Mouse (Mus musculus): ENCODE results near the gene Nfia.
A peak's percentile ranks its signal among the peaks of the same experiment; 100 is the strongest.

Nfia gene

DNA sequence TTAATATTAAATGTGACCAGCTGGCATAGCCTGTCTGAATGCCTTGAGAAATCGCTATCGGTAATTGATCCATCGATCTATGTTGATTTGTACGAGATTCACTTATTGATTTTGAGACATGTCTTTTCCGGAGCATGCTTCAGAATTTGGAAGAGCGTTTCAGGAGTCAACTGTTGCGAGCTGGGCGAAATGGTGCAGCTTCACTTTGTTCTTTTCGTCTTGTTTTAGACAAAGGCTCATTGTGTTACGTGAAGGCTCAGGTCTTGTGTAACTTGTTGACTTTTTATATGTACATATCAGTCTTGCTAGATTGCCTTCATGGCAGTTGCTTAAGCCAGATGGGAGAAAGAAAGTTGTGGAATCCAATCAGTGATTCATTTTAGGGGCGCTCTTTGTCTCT, 11.7 kb downstream of the Nfia start:
- no peak for DNase-seq

DNA sequence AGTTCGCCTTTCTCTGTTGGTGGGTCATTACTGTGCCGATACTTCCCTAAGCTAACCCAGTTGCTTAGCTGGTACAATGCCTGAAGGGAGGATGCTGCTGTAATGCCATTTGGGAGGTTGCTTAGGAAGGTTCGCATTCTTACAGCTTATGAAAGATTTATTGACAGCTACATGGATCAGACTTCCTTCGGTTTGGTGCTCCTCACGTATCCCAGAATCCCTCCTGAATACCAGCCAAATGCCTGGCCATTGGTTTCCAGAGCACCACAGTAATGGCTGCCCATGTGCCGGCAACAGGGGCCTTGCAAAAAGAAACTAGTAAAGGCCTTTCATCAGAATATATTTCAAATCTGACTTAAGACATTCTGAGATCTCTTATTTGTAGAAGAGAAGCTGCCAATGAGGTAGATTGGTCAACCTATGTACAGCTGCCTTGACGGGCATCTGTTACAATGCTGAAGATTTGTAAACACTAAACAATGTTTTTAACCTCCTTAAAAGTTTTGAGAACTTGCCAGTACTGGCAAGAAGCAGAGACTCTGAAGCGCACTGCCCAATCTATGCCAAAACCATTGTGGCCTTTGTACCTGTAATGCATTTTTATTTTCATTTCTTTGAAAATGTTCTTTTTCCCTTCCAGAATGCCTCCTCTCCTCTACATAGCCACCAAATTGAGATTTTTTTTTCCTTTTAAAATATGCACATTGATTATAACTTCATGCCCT, 13.2 kb downstream of the Nfia start:
- DNase-seq: no peak

- no peak for DNase-seq
Observed at GRCm38 (mm10) chr4:97786571-97786970, 14.0 kb downstream of the Nfia start.

GRCm38 (mm10) chr4:97787515-97787914, 15.0 kb downstream of the Nfia start:
- DNase-seq: no peak

DNA sequence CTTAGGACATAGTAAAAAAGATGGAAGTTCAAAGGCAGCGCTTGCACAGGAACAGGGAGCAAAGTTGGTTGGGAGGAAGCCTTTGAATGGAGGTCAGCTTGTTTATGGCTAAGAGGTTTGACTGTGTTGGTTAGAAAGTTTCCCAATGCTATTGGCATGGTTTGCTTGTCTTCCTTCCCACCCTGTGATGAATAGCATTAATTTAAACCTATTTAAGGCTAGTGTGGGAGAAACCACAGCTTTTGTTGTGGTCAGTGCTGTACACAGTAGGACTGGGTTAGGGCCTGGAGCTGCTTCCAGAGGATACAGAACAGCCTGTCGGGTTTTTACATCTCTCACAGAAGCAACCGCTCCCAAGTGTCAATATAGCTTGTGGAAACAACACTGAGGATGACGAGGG, 16.0 kb downstream of the Nfia start:
- no peak for DNase-seq

DNA sequence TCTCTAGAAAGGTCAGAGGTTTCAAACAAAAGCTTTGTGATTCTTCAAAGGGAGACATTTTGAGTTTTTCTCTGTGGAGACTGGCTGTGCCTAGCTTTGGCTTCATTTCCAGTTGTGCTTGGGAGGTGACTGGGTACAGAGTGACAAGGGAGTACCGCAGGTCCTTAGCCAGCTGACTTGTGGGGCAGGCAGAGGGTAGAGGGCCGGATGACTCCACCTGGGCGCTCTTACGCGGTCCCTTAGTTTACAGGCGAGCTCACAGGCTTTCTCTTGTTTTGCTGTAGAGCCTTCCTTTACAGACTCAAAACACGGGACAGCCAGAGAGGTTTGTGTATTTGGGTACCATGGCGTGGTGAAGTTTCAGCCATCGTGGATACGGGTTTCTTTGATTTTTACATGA, 21.4 kb downstream of the Nfia start:
- DNase-seq: no peak

- no peak for DNase-seq
Observed at GRCm38 (mm10) chr4:97794865-97795264, 22.3 kb downstream of the Nfia start.

DNA sequence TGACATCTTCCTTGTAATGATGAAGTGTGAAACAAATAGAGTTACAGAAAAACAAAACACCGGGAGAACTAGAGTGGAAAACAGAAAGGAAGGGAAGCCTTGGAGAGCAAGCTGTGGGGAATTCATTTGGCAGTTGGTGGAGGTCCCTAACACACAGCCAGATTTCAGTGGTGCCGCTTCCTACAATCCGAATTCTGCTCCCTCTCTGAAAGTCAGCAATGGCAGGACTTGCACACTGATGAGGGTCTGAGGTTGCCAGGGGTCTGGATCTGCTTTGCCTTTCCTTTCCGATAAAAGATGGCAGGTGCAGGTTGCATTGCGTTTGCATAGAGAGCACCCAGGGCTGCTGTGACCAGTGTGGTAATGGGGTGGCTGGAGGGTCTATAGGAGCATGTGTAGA, 23.4 kb downstream of the Nfia start:
- DNase-seq: no peak

- no peak for DNase-seq
Observed at GRCm38 (mm10) chr4:97796505-97796904, 24.0 kb downstream of the Nfia start.

DNA sequence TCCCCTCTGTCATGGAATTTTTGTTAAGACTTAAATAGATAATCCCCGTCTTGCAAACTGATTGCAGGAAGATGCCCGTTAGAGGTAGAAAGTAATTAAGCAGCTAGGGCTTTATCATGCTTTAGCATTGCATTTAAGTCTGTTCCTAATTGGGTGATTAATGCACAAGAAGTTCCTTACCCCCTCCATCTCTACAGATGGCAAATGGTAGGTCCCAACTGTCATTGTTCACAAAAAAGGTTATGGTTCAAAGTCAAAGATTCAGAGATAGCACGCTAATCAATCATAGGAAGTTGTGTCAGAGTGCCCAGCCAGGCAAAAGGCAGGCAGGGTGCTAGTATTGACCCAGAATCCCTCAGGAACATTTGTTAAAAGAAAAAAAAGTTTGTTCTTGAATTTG, 31.3 kb downstream of the Nfia start:
- DNase-seq: peak; percentile 57

- DNase-seq: no peak
Observed at GRCm38 (mm10) chr4:97804638-97805037, 32.1 kb downstream of the Nfia start.

DNA sequence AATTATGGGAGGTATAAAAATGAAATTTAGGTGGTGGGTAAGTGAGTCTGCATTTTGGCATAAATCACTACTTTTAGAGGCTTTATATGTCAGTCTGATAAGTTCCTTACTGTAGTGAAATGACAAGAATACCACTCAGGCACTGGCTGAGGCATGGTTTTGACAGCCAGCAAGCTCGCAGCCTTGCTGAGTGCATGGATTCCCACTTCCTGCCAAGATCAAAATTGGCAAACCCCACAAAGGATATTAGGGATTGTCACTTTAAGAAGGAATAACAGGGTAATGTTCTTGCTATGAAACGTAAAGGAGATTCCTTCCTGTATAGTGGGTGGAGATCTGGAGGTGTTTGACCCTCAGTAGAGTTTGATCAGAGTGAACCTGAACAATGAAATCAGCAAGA, 32.7 kb downstream of the Nfia start:
- DNase-seq: no peak

GRCm38 (mm10) chr4:97805896-97806808, 33.6 kb downstream of the Nfia start:
- no peak for DNase-seq

- no peak for DNase-seq
Observed at GRCm38 (mm10) chr4:97806924-97807323, 34.4 kb downstream of the Nfia start.

- no peak for DNase-seq
Observed at GRCm38 (mm10) chr4:97808885-97809284, 36.4 kb downstream of the Nfia start.

DNA sequence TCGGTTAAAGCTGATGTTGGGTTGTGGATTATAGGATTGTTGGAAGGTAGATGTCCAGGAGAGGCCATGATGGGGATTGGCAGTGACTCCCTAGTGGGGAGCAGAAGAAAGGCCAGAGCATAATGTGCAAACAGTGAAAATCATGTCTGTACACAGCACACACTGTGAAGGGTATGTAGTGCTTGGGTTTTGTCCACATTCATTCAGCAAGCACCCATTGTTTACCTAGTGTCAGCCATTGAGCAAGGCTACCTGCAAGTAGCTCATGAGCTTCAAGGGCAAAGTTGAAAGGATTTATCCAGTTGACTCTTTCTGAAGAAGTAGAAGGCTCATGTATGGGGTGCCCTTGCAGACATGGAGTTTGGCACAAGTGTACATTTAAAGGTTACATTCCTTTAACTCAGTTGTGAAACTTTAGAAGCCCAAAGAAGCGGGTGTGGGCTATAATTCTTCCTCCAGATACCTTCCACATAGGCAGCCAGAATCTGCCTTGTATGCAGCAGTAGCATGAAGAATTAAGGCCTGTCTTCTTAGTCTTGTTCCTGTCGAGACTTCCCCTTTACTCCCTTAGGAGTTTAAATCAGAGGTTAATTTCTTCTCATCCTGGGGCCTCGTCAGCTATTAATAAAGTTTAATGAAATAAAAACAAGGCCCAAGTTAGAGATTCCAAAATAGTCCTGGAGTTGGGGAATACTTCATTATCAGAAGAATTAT, 37.2 kb downstream of the Nfia start:
- DNase-seq: no peak

DNA sequence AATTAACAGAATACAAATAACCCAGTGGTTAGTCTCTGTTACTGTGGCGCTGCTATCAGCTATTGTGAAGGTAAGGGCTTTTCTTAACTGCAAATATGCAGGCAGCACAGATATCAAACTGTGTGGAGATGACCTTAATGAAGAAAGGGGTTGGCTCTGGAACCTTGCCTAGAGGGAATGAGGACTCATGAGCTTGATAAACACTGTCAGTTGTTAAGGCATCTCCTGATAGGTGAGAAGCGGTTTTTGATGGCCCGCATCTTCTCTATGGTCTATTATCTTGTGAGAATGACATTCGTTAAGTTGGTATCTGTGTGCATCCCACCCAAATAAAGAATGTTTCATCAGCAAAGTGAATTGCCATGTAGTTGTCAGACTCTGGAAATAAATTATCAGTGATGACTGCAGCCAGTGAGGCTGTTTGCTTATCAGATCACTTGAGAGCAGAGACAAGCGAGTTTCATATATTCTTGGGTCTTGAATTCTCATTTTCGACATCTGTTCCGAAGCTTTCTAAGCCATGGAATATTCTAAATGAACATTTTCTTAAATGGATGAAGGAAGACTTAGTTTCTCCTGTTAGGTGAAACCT, 37.9 kb downstream of the Nfia start:
- DNase-seq: peak; percentile 22

- no peak for DNase-seq
Observed at GRCm38 (mm10) chr4:97813035-97813434, 40.5 kb downstream of the Nfia start.

GRCm38 (mm10) chr4:97813996-97814395, 41.5 kb downstream of the Nfia start:
- DNase-seq: no peak

GRCm38 (mm10) chr4:97814515-97814914, 42.0 kb downstream of the Nfia start:
- no peak for DNase-seq

- no peak for DNase-seq
Observed at GRCm38 (mm10) chr4:97816001-97816400, 43.5 kb downstream of the Nfia start.

DNA sequence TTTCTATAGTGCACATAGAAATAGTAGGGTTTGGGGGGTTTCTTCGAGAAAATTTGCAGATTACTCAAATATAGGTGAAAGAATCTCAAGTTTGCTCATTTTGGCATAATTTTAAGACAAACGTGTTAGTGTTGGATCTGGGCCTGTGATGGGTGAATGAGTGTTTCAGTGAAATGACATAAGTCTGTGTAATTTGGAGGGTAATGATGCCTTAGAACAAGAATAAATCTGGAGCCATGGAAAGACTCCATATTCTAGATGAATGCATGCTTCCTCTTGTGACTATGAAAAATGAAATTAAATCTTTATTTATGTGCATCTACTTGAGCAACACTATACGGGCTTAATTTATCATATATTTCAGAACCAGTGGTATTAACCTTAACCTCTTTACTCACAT, 44.2 kb downstream of the Nfia start:
- no peak for DNase-seq

DNA sequence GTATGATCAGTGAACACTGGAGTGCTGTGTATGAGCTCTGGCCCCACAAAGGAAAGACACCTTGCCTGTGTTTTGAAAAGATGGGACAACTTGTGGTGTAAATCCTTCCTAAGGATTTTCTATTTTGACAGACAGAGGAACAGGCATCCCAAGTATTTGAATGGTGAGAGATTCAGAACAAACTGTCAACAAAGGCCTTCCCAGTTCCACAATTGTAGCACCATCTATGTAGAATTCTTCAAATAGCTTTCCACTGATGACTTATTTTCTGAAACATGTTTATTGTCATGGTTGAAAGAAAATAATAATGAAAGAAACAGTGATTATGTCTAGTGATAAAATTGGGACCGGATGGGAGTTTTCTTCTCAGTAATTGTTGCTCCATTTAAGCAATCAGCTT, 45.2 kb downstream of the Nfia start:
- DNase-seq: no peak

Measured in retina, postnatal 1 day (tissue).